Mouse (Mus musculus) megakaryocyte-erythroid progenitor cell, adult 5 weeks (primary cell): ENCODE data around the gene Nsun4. TPM values are rescaled to one million over a fixed set of nuclear protein-coding genes. Genes with fewer than 3 reads are reported as not detected.

Source experiments
- polyA plus RNA-seq: library from polyadenylated mRNA; stranded (reverse); fragments of >175 nt; gene quantifications from 2 replicates; pipeline ENCODE4 v1.2.3, GENCODE M21; 2012

Gene Nsun4
- polyA plus RNA-seq = 0.32 and 0.74 TPM in 2 replicates

GRCm38 (mm10) chr4:116053399-116053961, at the start of gene Nsun4:
Gene Nsun4 (minus strand): TSS chr4:116053876.

GRCm38 (mm10) chr4:116074861-116075620, 21.4 kb upstream of the Nsun4 start, which contains the start of the genes Uqcrh and Lrrc41:
Gene Uqcrh (minus strand): TSS chr4:116075071.
Gene Lrrc41 (plus strand): TSS chr4:116075269.

GRCm38 (mm10) chr4:116017902-116018746, 35.6 kb downstream of the Nsun4 start, which contains the start of gene Faah:
Gene Faah (minus strand): TSS chr4:116017926.

Other genes with a start within 250 kb of the Nsun4 start
- gene Mob3c, start 225.8 kb downstream of the Nsun4 start, polyA plus RNA-seq = 13.3 and 14.4 TPM in 2 replicates
- 41.1 and 43.6 TPM in 2 replicates for gene Mknk1, start 214.7 kb downstream of the Nsun4 start, polyA plus RNA-seq
- gene Kncn, start 169.5 kb downstream of the Nsun4 start, polyA plus RNA-seq = not detected in 2 replicates
- gene 6430628N08Rik, start 163.2 kb downstream of the Nsun4 start, polyA plus RNA-seq = 0.04 TPM in 1 of 2 replicates, not detected in the other
- gene Dmbx1, start 114.0 kb downstream of the Nsun4 start, polyA plus RNA-seq = not detected in 2 replicates
- gene Faah, start 36.0 kb downstream of the Nsun4 start, polyA plus RNA-seq = 3.4 and 6.1 TPM in 2 replicates
- gene Uqcrh, start 21.2 kb upstream of the Nsun4 start, polyA plus RNA-seq = 41.1 and 52.1 TPM in 2 replicates
- gene Lrrc41, start 21.4 kb upstream of the Nsun4 start, polyA plus RNA-seq = 12.2 and 13.5 TPM in 2 replicates
- 1.9 and 2.1 TPM in 2 replicates for gene Rad54l, start 69.8 kb upstream of the Nsun4 start, polyA plus RNA-seq
- 8.3 and 11.6 TPM in 2 replicates for gene Pomgnt1, start 70.0 kb upstream of the Nsun4 start, polyA plus RNA-seq
- 0.01 and 0.31 TPM in 2 replicates for gene Lurap1, start 97.5 kb upstream of the Nsun4 start, polyA plus RNA-seq
- gene Tspan1, start 113.7 kb upstream of the Nsun4 start, polyA plus RNA-seq = not detected in 2 replicates
- not detected in 2 replicates for gene 1700042G07Rik, start 119.5 kb upstream of the Nsun4 start, polyA plus RNA-seq
- gene Gm49337, start 119.5 kb upstream of the Nsun4 start, polyA plus RNA-seq = not detected in 2 replicates
- 0.67 and 1.5 TPM in 2 replicates for gene Pik3r3, start 167.7 kb upstream of the Nsun4 start, polyA plus RNA-seq